Mouse (Mus musculus) stomach, embryonic 16.5 days (tissue): ENCODE results near the gene Spem1. TPM values are rescaled to one million over a fixed set of nuclear protein-coding genes. Genes with fewer than 3 reads are reported as not detected.

Experiments used
- ATAC-seq: fragments of 200-750 bp; cut with Nextera tagmentation; 2 replicates; pipeline ENCODE4 v1.8.0; 2017; ENCODE audit warnings: moderate number of reproducible peaks, moderate TSS enrichment; ENCODE audit not compliant: insufficient read depth, low FRiP score
- H3K27ac ChIP-seq: fragments of 300-500 bp; sonication (generic); 2 replicates; pipeline ENCODE4 v1.5.1; 2014; ENCODE audit warnings: low read length
- H3K27me3 ChIP-seq: fragments of 300-500 bp; sonication (generic); 2 replicates; pipeline ENCODE4 v1.6.1; 2014; ENCODE audit warnings: low read length, control low read depth, mixed read lengths; ENCODE audit not compliant: control insufficient read depth, insufficient read depth
- H3K36me3 ChIP-seq: fragments of 300-500 bp; sonication (generic); 2 replicates; pipeline ENCODE4 v1.6.1; 2014; ENCODE audit warnings: low read length; ENCODE audit not compliant: control insufficient read depth, insufficient read depth
- H3K4me1 ChIP-seq: fragments of 300-500 bp; sonication (generic); 2 replicates; pipeline ENCODE4 v1.6.1; 2014; ENCODE audit warnings: low read length, control low read depth, mixed read lengths; ENCODE audit not compliant: control insufficient read depth, insufficient read depth
- H3K4me2 ChIP-seq: fragments of 300-500 bp; sonication (generic); 2 replicates; pipeline ENCODE4 v1.6.1; 2014; ENCODE audit warnings: low read depth, low read length, mixed read lengths
- H3K4me3 ChIP-seq: fragments of 300-500 bp; sonication (generic); replicated peaks from 2 replicates; pipeline ENCODE4 v1.5.1; 2014; ENCODE audit warnings: mild to moderate bottlenecking, low read length
- H3K9ac ChIP-seq: fragments of 300-500 bp; sonication (generic); 2 replicates; pipeline ENCODE4 v1.6.1; 2014; ENCODE audit warnings: low read length
- H3K9me3 ChIP-seq: fragments of 300-500 bp; sonication (generic); replicated peaks from 2 replicates; pipeline ENCODE4 v1.6.1; 2016; ENCODE audit warnings: low read length, control low read depth; ENCODE audit not compliant: control insufficient read depth
- WGBS: fragments of 180-500 bp; shearing (Covaris S2); extraction: QIAGEN DNeasy Blood & Tissue Kit; methylation state at CpG from one replicate; pipeline ENCODE4 v1.1.7; 2014; 5-methylcytosine and 5-hydroxymethylcytosine counted together
- polyA plus RNA-seq: library from polyadenylated mRNA; unstranded; fragments of >200 nt; fragmentation: Nextera tagmentation; extraction: Ambion mirVana; gene quantifications from 2 replicates; pipeline ENCODE4 v1.2.1, GENCODE M21; 2015

Gene Spem1
- polyA plus RNA-seq, 1 experiment from 2014 or later = not detected

DNA sequence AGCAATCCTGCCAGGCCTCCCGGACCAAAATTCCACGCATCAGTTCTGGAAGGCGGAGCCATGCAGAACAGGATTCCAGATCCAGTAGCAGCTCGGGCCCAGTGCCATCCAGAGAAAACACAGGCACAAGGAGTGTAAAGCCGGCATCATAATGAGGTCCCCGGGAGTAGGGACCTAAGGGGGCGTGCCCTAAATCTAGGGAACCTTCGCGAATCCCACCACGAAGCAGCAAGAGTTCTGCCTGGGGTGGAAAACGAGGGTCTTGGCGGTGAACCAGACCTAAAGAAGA, 17.4 kb downstream of the Spem1 start:
- H3K4me1 ChIP-seq = peaks cover 52% of the 10 kb centered on the region
- H3K4me2 ChIP-seq = peak overlapping the region; percentile 99
- peak overlapping the region; percentile 69 for H3K27ac ChIP-seq
- H3K27me3 ChIP-seq = peaks cover 12% of the 10 kb centered on the region
- no peaks in the 10 kb centered on the region for H3K36me3 ChIP-seq
- peak overlapping the region; percentile 72 for H3K4me3 ChIP-seq
- H3K9me3 ChIP-seq = no peaks in the 10 kb centered on the region
- ATAC-seq = no peak
- 12% methylated on average over 12 of the region's 12 CpGs for WGBS
- H3K9ac ChIP-seq = peak overlapping the region; percentile 83

DNA sequence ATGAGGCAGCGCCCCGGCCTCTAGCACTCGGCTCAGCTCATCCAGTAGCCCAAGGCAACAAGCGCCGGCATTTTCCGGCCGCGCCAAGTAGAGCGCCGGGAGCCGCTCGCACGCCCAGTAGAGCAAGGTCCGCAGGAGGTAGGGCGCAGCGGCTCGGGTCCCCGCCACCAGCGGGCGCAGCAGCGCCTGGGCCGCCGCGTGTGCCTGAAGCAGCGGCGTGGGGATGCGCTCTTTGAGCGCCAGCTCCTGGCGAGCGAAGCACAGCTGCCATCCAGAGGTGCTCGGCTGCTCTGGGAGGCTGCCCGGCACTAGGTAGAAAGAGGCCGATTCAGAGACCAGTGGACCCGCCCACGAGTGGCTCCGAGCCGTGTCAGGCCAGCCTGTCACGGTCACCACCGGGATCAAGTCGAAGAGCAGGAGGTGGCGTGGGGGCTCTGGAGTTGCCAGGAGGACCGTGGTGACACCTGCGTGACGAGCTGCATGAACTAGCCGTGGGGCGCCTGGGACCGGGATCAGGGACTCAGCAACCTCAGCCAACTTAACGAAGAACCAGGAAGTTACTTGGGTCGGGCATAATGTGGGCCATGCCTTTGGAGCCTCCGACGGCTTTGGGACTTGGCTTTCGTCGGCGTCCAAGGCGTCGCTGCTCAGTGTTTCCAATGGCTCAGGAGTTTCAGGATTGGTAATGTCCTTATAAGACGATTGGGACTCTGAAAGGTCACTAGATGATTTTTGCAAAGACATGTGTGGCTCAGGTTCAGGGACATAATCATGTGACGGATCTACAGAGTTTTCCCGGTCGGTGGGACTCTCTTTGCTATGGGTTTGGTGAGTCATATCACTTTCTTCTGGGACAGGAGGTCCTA, 18.0 kb downstream of the Spem1 start:
- Histone ChIP-seq H3K27me3 (peaks cover 12% of the 10 kb centered on the region), H3K4me2 (peak overlapping the region; percentile 99), H3K4me1 (peaks cover 58% of the 10 kb centered on the region), H3K27ac (peak overlapping the region; percentile 69), H3K9ac (peak overlapping the region; percentile 83), H3K4me3 (peak overlapping the region; percentile 72), H3K36me3 (no peaks in the 10 kb centered on the region), H3K9me3 (no peaks in the 10 kb centered on the region)
- peak; percentile 69 for ATAC-seq
- 2% methylated on average over 60 of the region's 60 CpGs for WGBS

DNA sequence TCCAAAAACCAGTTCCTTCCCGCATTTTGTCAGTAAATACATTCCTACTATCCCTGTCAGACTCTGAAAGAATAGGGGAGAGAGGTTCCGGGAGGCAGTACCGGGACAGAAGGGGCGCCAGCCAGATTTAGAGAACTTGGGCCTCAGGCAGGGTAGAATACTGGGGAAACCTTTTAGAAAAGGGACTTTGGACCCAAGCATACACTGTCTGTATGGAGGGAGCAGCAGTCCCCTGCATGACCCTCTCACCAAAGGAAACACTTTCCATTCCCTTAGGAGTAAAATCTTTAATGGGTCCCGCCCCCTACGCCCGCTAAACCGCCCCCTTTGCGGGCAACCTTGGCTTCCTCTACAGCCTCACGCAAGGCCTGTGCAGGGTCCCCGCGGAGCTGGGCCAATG, 18.7 kb downstream of the Spem1 start:
- peak overlapping the region; percentile 83 for H3K9ac ChIP-seq
- peak overlapping the region; percentile 72 for H3K4me3 ChIP-seq
- H3K9me3 ChIP-seq = no peaks in the 10 kb centered on the region
- H3K36me3 ChIP-seq = no peaks in the 10 kb centered on the region
- peaks cover 12% of the 10 kb centered on the region for H3K27me3 ChIP-seq
- no peak; the same call in 1 of the 2 replicates for ATAC-seq
- 3% methylated on average over 12 of the region's 12 CpGs for WGBS
- H3K27ac ChIP-seq = peak overlapping the region; percentile 69; the same call in 1 of the 2 replicates
- H3K4me2 ChIP-seq = peak overlapping the region; percentile 99
- H3K4me1 ChIP-seq = peaks cover 58% of the 10 kb centered on the region

DNA sequence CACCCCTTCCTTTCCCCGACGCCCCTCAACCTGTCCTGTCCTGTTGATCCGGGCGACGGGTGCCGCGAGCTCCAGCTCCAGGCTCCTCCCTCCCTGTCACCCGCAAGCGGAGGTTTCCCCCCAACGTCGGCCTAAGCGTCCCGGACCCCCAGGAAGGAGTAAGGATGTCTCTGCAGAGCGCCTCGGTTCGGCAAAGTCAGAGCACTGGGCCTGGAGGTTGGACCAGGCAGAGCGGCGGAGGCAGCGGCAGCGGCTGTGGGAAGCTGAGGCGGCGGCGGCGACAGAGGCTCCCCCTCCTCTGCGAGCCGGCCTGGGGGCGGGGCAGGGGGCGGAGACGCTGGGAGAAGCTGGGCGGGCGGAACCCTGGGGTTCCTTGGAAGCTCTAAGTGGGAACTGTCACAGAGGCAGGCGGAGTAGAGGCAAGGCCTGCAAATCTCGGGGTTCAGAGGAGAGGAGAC, 19.3 kb downstream of the Spem1 start:
- Histone ChIP-seq H3K4me2 (peak overlapping the region; percentile 99), H3K4me1 (peaks cover 58% of the 10 kb centered on the region), H3K27me3 (peaks cover 12% of the 10 kb centered on the region), H3K27ac (peak overlapping the region; percentile 38; the same call in 1 of the 2 replicates), H3K9ac (peak overlapping the region; percentile 83), H3K4me3 (peak overlapping the region; percentile 72), H3K9me3 (no peaks in the 10 kb centered on the region), H3K36me3 (no peaks in the 10 kb centered on the region)
- ATAC-seq = peak; percentile 43; the same call in 1 of the 2 replicates
- WGBS = under 1% methylated on average over 32 of the region's 33 CpGs

DNA sequence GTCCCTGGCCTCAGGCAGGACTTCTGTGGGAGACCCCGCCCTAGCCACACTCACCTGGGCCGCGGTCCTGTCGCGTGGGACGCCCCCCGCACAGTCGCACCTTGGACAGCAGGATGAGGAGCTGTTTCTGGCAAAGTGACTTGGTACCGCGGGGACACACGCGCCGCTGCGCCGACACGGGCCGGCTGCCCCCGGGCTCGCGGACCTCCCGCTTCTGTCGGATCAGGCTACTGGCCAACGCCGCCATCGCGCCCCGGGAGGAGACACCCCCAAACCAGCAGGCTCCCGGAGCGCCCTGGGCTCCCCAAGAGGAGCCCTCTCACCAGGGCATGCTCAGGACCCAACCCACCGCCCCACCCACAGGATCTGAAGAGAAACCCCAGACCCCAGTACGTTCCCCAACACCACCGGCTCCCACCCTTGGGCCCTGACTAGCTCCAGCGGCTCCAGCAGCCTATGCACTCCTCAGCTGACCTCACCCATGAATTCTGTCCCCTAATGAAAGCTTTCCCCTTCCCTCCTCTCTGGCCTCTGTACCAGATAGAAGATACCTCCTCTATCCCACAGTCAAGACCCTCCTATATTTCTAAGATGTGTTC, 20.5 kb downstream of the Spem1 start, which contains the start of gene Fgf11:
TSS of gene Fgf11 (minus strand) at position 479 of the 599 bp plus-strand sequence.
- no peak for ATAC-seq
- Histone ChIP-seq H3K9ac (peak within 1 kb of the TSS; percentile 83), H3K36me3 (no peaks in the 10 kb centered on the region), H3K27me3 (peaks cover 12% of the 10 kb centered on the region), H3K4me3 (peak within 1 kb of the TSS; percentile 72), H3K4me2 (peak within 1 kb of the TSS; percentile 99), H3K27ac (peak within 1 kb of the TSS; percentile 47; the same call in 1 of the 2 replicates), H3K9me3 (no peaks in the 10 kb centered on the region), H3K4me1 (peaks cover 58% of the 10 kb centered on the region)
- under 1% methylated on average over 28 of the region's 33 CpGs for WGBS

DNA sequence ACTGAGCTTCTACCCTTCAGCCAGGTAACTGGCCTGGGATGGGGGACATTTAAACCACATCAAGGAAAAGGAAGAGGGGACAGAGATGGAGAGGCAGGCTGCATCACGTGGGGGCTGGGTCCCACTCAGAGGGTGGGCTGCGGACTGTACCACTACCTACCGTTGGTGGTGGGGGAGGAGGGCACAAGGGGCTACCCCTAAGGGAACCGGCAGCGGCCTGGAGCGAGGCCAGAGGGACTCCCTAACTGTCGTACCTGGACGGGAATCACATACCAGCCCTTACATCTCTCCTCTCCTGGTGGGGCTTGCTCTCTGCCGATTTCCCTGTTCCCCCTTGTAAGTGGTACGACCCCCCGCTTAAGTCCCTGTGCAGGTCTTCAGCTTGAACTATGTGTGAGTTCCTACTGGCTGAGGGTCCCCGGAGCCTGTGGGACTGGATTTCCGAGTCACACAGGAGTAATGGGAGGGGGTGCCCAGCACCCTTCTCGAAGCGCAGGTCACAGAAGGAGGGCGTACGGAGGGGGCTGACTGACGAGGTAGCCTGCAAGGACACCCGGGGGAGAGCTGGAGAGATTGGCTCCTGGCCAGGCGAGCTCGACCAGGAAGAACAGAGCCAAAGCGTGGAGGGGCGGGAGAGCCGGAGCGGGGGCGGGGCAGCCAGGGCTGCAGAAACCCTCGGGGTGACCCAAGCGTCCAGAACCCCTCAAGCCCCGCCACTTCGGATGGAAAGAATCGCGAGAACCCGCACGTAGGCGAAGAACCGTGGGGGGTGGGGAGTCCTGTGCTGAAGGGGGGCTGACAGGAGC, 21.4 kb downstream of the Spem1 start:
- H3K4me3 ChIP-seq = peak overlapping the region; percentile 72
- WGBS = under 1% methylated on average over 35 of the region's 36 CpGs
- peaks cover 12% of the 10 kb centered on the region for H3K27me3 ChIP-seq
- H3K27ac ChIP-seq = peak overlapping the region; percentile 47; the same call in 1 of the 2 replicates
- H3K4me1 ChIP-seq = peaks cover 58% of the 10 kb centered on the region
- H3K9me3 ChIP-seq = no peaks in the 10 kb centered on the region
- H3K9ac ChIP-seq = peak overlapping the region; percentile 83
- ATAC-seq = peak; percentile 22; the same call in 1 of the 2 replicates
- H3K4me2 ChIP-seq = peak overlapping the region; percentile 99
- H3K36me3 ChIP-seq = no peaks in the 10 kb centered on the region

DNA sequence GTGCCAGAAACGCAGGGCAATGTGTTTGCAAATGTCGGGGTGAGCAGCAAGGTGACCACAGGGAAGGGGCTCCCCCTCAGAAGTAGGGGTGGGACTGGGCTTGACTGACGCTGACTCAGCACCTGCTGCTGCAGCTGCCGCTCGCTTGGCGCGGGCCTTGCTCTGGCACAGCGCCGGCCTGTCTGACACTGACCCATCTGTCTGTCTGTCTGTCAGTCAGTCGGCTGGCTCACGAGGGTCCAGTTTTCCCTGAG, 21.9 kb downstream of the Spem1 start:
- Histone ChIP-seq H3K27ac (peak overlapping the region; percentile 47; the same call in 1 of the 2 replicates), H3K4me3 (peak overlapping the region; percentile 72), H3K9ac (peak overlapping the region; percentile 83), H3K9me3 (no peaks in the 10 kb centered on the region), H3K4me2 (peak overlapping the region; percentile 99), H3K36me3 (no peaks in the 10 kb centered on the region), H3K27me3 (peaks cover 12% of the 10 kb centered on the region), H3K4me1 (peaks cover 58% of the 10 kb centered on the region)
- no peak for ATAC-seq
- WGBS = 2% methylated on average over 11 of the region's 11 CpGs

DNA sequence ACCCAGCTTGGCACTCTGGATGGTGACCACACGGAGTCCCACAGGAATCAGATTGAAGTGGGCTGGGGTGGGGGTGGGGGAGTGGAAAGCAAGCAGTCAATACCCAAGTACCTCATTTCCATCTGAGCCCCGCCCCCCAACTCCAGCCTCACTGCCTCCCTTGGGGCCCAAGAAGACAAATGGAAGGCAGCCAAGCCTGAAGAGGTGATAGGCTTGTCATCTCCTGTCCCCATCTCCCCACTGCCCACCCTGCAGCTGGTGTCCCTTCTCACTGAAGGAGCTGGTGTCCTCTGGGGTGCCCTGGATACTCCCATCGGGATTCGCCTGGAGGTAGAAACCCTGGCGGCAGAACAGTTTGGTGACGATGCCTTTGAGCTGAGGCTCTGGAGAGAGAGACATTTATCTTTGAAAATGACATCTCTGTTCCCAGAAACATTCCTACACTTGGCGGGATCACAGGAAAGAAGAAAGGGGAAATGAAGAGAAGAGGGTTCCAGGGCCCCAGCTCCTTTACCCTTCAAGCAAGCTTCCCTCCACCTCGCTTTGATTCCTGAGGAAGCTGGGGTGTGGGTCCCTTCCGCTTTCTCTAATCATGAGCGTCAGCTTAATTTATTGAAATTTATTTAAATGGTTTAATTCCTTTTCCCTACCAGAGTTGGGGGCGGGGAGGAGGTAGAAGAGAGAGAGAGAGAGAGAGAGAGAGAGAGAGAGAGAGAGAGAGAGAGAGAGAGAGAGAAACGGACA, 22.4 kb downstream of the Spem1 start:
- 0 out of 2 replicates have a peak overlapping the region, but pooled peaks have one; percentile 14 for H3K27ac ChIP-seq
- ATAC-seq = no peak
- peak overlapping the region; percentile 99 for H3K4me2 ChIP-seq
- peaks cover 53% of the 10 kb centered on the region for H3K4me1 ChIP-seq
- peak overlapping the region; percentile 35; the same call in 1 of the 2 replicates for H3K9ac ChIP-seq
- WGBS = 23% methylated on average over 12 of the region's 12 CpGs
- H3K27me3 ChIP-seq = peaks cover 10% of the 10 kb centered on the region
- H3K4me3 ChIP-seq = no peak overlapping the region; the same call in 1 of the 2 replicates
- no peaks in the 10 kb centered on the region for H3K9me3 ChIP-seq
- no peaks in the 10 kb centered on the region for H3K36me3 ChIP-seq
